Mouse (Mus musculus): ENCODE data around the gene March6.

March6 gene

GRCm38 (mm10) chr15:31453098-31453916 lies 77.5 kb downstream of the March6 start, which contains the start of gene Ropn1l:
TSS of gene Ropn1l (minus strand) at chr15:31453737.
- DNase-seq (ENCODE audit: low spot score) = peak; percentile 96

GRCm38 (mm10) chr15:31452336-31453097 lies 78.3 kb downstream of the March6 start:
- DNase-seq (ENCODE audit: low spot score) = no peak

- DNase-seq (ENCODE audit: low spot score) = no peak
These were observed 81.1 kb downstream of the March6 start for GRCm38 (mm10) chr15:31449772-31450171.

GRCm38 (mm10) chr15:31447121-31447520 lies 83.7 kb downstream of the March6 start:
- peak; percentile 78 for DNase-seq (ENCODE audit: low spot score)

- DNase-seq (ENCODE audit: low spot score) = no peak
These were observed 88.2 kb downstream of the March6 start for GRCm38 (mm10) chr15:31442698-31443097.

- DNase-seq (ENCODE audit: low spot score) = no peak
These were observed 88.9 kb downstream of the March6 start for GRCm38 (mm10) chr15:31441996-31442395.

GRCm38 (mm10) chr15:31436811-31437210 lies 94.0 kb downstream of the March6 start:
- no peak for DNase-seq (ENCODE audit: low spot score)

- no peak for DNase-seq (ENCODE audit: low spot score)
These were observed 94.8 kb downstream of the March6 start for GRCm38 (mm10) chr15:31436083-31436482.

GRCm38 (mm10) chr15:31433768-31434167 lies 97.1 kb downstream of the March6 start:
- DNase-seq (ENCODE audit: low spot score) = no peak

- no peak for DNase-seq (ENCODE audit: low spot score)
These were observed 99.0 kb downstream of the March6 start for GRCm38 (mm10) chr15:31431847-31432246.

GRCm38 (mm10) chr15:31430014-31430413 lies 100.8 kb downstream of the March6 start:
- DNase-seq (ENCODE audit: low spot score) = no peak

- no peak for DNase-seq (ENCODE audit: low spot score)
These were observed 101.4 kb downstream of the March6 start for GRCm38 (mm10) chr15:31429429-31429828.

- DNase-seq (ENCODE audit: low spot score) = no peak
These were observed 102.3 kb downstream of the March6 start for GRCm38 (mm10) chr15:31428571-31428970.

GRCm38 (mm10) chr15:31427390-31427789 lies 103.5 kb downstream of the March6 start:
- DNase-seq (ENCODE audit: low spot score) = no peak

- no peak for DNase-seq (ENCODE audit: low spot score)
These were observed 104.7 kb downstream of the March6 start for GRCm38 (mm10) chr15:31426066-31426706.

- DNase-seq (ENCODE audit: low spot score) = no peak
These were observed 108.0 kb downstream of the March6 start for GRCm38 (mm10) chr15:31422649-31423369.

GRCm38 (mm10) chr15:31419037-31419436 lies 111.8 kb downstream of the March6 start:
- peak; percentile 29 for DNase-seq (ENCODE audit: low spot score)

GRCm38 (mm10) chr15:31418686-31419024 lies 112.2 kb downstream of the March6 start:
- no peak for DNase-seq (ENCODE audit: low spot score)

- DNase-seq (ENCODE audit: low spot score) = no peak
These were observed 112.8 kb downstream of the March6 start for GRCm38 (mm10) chr15:31417796-31418685.

- DNase-seq (ENCODE audit: low spot score) = no peak
These were observed 113.5 kb downstream of the March6 start for GRCm38 (mm10) chr15:31417409-31417795.

GRCm38 (mm10) chr15:31415181-31415580 lies 115.7 kb downstream of the March6 start:
- DNase-seq (ENCODE audit: low spot score) = no peak
